Mouse (Mus musculus) adrenal gland, postnatal 4 days (tissue): ENCODE measurements around the gene Fam83g. TPM values are rescaled to one million over a fixed set of nuclear protein-coding genes. Genes with fewer than 3 reads are reported as not detected.

ENCODE experiments used
- DNase-seq, 2 experiments: peaks; one replicate each; pipeline ENCODE4 v3.0.0; 2021 to 2022; ENCODE audit warnings: low spot score in 2 of 2, mixed read lengths in 2 of 2
- total RNA-seq, 2 experiments: library from RNA; stranded (reverse); gene quantifications; 2 replicates each; pipeline ENCODE4 v1.2.3; 2021

The Fam83g gene
- total RNA-seq, 2 experiments from 2014 or later, result 1.7 to 2.9 TPM

GRCm38 (mm10) chr11:61650470-61651265 lies 33.2 kb upstream of the Fam83g start:
- DNase-seq, result no peak

DNA sequence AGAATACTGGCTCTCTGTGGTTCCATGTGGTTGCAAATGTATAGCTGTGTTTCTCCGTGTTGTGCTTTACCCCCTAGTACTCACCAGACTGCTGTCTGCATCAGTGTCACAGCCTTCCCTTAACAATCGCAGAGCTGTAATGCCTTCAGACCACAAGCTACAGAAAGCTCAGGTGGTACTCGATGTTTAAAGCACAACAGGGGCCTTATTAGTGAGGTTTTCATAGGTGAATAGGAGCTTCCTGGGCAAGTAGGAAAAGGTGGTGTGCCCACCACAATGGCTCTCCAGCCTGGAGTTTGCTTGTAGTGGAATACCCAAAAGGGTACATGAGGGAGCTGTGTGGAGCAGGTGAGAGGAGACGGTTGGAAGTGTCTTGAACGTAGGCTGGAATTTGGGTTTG lies 31.7 kb upstream of the Fam83g start:
- no peak for DNase-seq

GRCm38 (mm10) chr11:61652686-61653447 lies 31.0 kb upstream of the Fam83g start, which contains the start of gene Grap:
Gene Grap (plus strand): TSS chr11:61653265.
- no peak for DNase-seq

GRCm38 (mm10) chr11:61653568-61653967 lies 30.3 kb upstream of the Fam83g start:
- DNase-seq, result no peak

DNA sequence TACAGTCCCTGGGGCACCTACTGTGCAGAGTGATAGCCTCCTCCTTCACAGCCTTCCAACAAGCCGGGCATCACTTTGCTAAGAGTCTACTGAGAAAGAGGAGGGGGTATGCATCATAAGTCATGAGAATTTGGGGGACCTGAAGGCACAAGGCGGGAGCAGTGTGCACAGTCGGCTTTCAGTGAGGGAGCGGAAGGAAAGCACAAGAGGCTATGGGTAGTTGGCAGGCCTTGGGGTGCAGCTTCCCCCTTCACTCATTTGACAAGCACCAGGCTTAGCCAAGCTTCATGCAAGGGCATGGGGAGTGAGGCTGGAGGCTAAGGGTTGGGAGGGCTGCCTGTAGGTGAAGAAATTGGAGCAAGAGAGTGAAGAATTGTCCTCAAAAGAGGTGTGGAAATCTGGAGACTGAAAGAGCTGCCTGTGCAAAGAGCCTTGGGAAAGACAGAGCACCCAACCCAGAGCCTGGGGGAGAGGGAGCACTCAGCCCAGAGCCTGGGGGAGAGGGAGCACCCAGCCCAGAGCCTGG lies 29.0 kb upstream of the Fam83g start:
- no peak for DNase-seq

- DNase-seq, result no peak
Observed at GRCm38 (mm10) chr11:61655649-61656048, 28.2 kb upstream of the Fam83g start.

- no peak for DNase-seq
Observed at GRCm38 (mm10) chr11:61656148-61656850, 27.6 kb upstream of the Fam83g start.

DNA sequence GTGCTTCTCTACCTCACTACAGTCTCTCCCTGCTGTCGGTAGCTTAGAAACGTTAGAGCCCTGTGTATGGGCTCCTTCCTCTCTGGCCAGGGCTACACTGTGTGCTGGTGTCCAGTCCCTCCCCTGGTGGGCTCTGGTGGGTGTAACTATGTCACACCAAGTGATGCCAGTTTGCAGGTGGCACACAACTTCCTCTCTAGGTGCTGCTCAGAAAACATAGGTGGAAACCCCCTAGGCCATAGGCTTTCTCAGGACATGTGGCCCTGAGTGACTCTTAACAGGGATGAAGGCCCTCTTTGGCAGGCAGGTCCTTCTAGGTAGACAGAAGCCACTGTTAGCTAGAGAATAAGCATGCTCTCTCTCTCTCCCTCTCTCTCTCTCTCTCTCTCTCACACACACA lies 26.5 kb upstream of the Fam83g start:
- DNase-seq, result no peak

GRCm38 (mm10) chr11:61658360-61658922 lies 25.4 kb upstream of the Fam83g start:
- DNase-seq, result no peak

DNA sequence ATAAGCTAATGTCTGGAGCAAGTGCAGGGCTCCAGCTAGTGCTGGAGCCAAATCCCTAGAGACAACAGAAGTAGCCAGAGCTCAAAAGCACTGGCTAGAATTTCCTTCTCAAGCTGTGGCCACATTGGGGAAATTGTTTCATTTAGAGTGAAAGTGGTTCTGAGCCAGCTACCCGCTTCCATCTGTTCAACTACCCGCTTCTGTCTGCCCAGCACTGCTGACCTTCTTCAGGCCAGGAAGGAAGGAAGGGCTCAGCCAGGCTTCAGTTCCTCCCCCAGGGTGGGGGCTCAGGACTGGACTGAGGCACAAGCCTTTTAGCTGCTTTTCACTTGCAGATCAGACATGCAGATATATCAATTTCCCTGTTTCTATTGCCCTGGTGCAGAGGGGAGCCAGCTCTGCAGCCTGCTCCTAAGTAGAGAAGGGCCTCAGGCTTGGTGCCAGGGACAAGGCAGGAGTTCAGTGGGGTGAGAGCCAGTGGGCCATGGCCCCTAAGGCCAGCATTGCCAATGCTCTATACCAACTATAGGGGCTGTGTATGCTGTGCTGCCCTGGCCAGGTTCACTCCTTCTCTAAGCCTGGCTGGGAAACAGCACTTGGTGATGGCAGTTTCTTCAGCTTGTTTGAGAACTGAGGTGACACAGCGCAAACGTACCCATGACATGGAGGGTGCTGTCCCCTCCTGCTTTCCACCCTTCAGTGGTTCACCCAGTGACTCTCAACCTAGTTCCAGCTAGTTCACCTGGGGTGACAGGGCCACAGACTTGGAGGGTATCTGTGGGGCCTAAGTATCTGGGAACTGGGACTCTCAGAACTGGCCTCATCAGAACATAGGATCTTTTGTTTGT lies 24.7 kb upstream of the Fam83g start:
- DNase-seq, result no peak

DNA sequence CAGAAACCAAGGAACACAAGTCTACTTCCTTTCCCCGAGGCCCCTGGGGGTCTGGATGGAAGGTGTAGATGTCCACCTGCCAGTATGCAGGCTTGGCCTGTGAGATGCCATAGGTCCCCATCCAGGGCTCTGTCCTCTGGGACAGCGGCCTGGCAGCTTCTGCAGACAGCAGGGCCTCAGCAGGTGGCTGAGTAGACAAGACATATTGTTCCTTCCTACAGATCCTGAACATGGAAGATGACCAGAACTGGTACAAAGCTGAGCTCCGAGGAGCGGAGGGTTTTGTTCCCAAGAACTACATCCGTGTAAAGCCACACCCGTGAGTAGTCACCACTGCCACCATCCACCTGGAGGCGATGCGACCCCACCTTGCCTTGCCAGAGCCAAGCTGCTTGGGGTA lies 23.9 kb upstream of the Fam83g start:
- no peak for DNase-seq

- no peak for DNase-seq
Observed at GRCm38 (mm10) chr11:61660806-61661392, 23.0 kb upstream of the Fam83g start.

- no peak for DNase-seq
Observed at GRCm38 (mm10) chr11:61662189-61662588, 21.7 kb upstream of the Fam83g start.

GRCm38 (mm10) chr11:61665401-61665800 lies 18.5 kb upstream of the Fam83g start:
- no peak for DNase-seq

- no peak for DNase-seq
Observed at GRCm38 (mm10) chr11:61665991-61666799, 17.7 kb upstream of the Fam83g start.

DNA sequence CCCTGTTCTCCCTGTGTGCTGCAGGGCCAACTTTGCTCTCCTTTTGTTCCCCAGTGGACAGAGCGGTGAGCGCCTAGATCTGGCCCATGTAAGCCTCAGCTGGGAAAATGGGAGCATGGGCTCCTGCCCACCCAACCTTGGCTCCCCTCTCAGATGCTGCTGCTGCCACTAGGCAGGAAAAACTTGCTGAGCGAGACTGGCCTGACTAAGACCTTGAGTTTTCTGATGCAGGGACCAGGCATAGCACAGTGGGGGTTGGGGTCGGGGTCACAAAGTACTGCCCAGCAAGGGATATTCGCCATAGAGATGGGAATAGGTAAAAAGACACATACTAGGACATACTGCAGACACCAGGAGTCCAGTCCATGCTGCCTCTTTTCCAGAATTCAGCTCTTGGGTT lies 16.6 kb upstream of the Fam83g start:
- no peak for DNase-seq

DNA sequence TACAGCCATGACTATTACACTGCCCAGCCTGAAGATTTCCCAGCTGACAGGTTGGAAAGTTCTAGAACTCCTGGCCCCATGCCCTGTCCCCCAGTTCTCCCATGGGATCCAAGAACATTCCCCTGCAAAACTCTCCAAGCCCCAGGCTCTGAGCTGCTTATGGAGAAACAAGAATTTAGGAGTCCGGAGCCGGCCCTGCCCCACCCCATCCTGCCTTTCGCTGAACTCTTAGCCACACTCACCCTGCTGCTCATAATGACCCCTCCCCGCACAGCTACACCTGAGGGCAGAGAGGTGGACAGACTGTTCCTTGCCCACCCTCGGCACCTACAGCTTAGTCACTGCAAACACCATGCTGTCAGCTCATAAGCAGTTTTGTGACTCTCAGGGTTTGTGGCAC lies 16.1 kb upstream of the Fam83g start:
- DNase-seq, result no peak

GRCm38 (mm10) chr11:61669492-61670490 lies 14.1 kb upstream of the Fam83g start:
- DNase-seq, result no peak
